Mouse (Mus musculus) right cerebral cortex, adult 18-20 months (tissue): ENCODE results near the gene Tomm20.

Experiments used
- DNase-seq: peaks from one replicate; pipeline ENCODE4 v3.0.0; 2022; ENCODE audit warnings: mixed read lengths

The Tomm20 gene

DNA sequence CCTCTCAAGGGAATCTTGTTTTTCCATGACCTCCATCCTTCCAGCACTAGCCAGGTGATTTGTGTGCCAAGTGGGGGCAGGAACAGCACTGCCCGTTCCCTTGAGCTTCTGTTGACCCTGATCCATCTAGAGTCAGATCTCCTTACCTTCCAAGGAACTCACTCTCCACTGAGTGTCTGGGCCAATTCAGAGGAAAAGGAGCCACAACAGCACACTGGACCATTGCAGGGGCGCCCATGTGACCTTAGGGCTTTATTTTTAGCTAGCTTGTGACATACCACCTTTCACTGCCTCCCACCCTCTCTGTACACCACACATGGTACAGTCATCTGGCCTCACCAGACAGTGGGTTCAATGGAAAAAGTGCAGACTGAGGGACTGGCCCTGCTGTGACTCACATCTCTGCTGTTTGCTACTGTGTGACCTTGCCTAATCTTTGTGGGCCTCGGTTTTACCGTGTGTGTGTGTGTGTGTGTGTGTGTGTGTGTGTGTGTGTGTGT lies 64.0 kb downstream of the Tomm20 start:
- no peak for DNase-seq
